Mouse (Mus musculus): ENCODE data around the gene Notch1.

Notch1 gene

GRCm38 (mm10) chr2:26513105-26513745, 3.2 kb downstream of the Notch1 start:
- POLR2A ChIA-PET: interaction anchor here (0.6 to 2.4 kb wide), 8 partner anchors 8 to 215 kb away, joined by 3 to 15 read pairs (median 4); no protein-coding TSS in a partner anchor
- CTCF ChIA-PET: interaction anchor here in 1 of 4 experiments (0.6 kb wide), 1 partner anchor 20 kb away, joined by 3 read pairs; no protein-coding TSS in a partner anchor

GRCm38 (mm10) chr2:26508661-26509060, 7.8 kb downstream of the Notch1 start:
- POLR2A ChIA-PET: interaction anchor here (0.5 to 19.3 kb wide), 50 partner anchors 8 to 1288 kb away, joined by 3 to 207 read pairs (median 4); partner anchors contain the start of genes Agpat2 (in 2 of the 4), Sec16a (in 2 of the 4), Camsap1 (in 1 of the 4) and Gpsm1 (in 1 of the 4)
- CTCF ChIA-PET: interaction anchor here (0.6 to 2.2 kb wide), 8 partner anchors 21 to 183 kb away, joined by 3 to 5 read pairs (median 4); partner anchors contain the start of gene Sec16a (in 1 of the 4)

- ChIA-PET POLR2A (interaction anchor here in 3 of 4 experiments (0.5 to 19.3 kb wide), 80 partner anchors 7 to 1288 kb away, joined by 3 to 207 read pairs (median 4); partner anchors contain the start of genes Notch1 (in 3 of the 3), Agpat2 (in 2 of the 3), Inpp5e (in 2 of the 3) and Sec16a (in 2 of the 3)), CTCF (interaction anchor here (0.7 to 2.2 kb wide), 6 partner anchors 46 to 326 kb away, joined by 3 to 8 read pairs (median 5); partner anchors contain the start of gene Sec16a (in 1 of the 4))
Measured at GRCm38 (mm10) chr2:26507961-26508391, 8.5 kb downstream of the Notch1 start.

- CTCF ChIA-PET: interaction anchor here (0.5 to 2.2 kb wide), 7 partner anchors 46 to 1350 kb away, joined by 3 to 8 read pairs (median 5); no protein-coding TSS in a partner anchor
- POLR2A ChIA-PET: interaction anchor here in 3 of 4 experiments (0.5 to 19.3 kb wide), 78 partner anchors 8 to 1282 kb away, joined by 3 to 207 read pairs (median 4); partner anchors contain the start of genes Notch1 (in 3 of the 3), Agpat2 (in 2 of the 3), Inpp5e (in 2 of the 3) and Sec16a (in 2 of the 3)
Measured at GRCm38 (mm10) chr2:26507481-26507886, 9.0 kb downstream of the Notch1 start.

- ChIA-PET POLR2A (interaction anchor here in 3 of 4 experiments (0.8 to 19.3 kb wide), 56 partner anchors 8 to 671 kb away, joined by 3 to 207 read pairs (median 6); partner anchors contain the start of genes Notch1 (in 3 of the 3), Agpat2 (in 2 of the 3), Inpp5e (in 2 of the 3) and Sec16a (in 2 of the 3)), CTCF (interaction anchor here in 2 of 4 experiments (0.5 to 2.2 kb wide), 3 partner anchors 60 to 1349 kb away, joined by 3 to 5 read pairs (median 3); no protein-coding TSS in a partner anchor)
Measured at GRCm38 (mm10) chr2:26506746-26507280, 9.7 kb downstream of the Notch1 start.

GRCm38 (mm10) chr2:26504772-26505480, 11.5 kb downstream of the Notch1 start:
- ChIA-PET POLR2A (interaction anchor here in 3 of 4 experiments (0.7 to 19.3 kb wide), 61 partner anchors 8 to 521 kb away, joined by 3 to 207 read pairs (median 7); partner anchors contain the start of genes Sec16a (in 3 of the 3), Notch1 (in 2 of the 3), Agpat2 (in 1 of the 3) and Camsap1 (in 1 of the 3)), CTCF (interaction anchor here in 2 of 4 experiments (0.7 to 1.4 kb wide), 5 partner anchors 11 to 151 kb away, joined by 3 to 7 read pairs (median 4); partner anchors contain the start of gene Inpp5e (in 1 of the 2))

GRCm38 (mm10) chr2:26503661-26504575, 12.5 kb downstream of the Notch1 start:
- ChIA-PET CTCF (interaction anchor here (0.5 to 1.4 kb wide), 14 partner anchors 10 to 1340 kb away, joined by 3 to 7 read pairs (median 3); partner anchors contain the start of genes Agpat2 (in 1 of the 4) and Inpp5e (in 1 of the 4)), POLR2A (interaction anchor here (0.6 to 19.3 kb wide), 133 partner anchors 8 to 957 kb away, joined by 3 to 207 read pairs (median 4); partner anchors contain the start of genes Notch1 (in 3 of the 4), Qsox2 (in 3 of the 4), Sec16a (in 3 of the 4) and Dnlz (in 2 of the 4))

GRCm38 (mm10) chr2:26502863-26503631, 13.4 kb downstream of the Notch1 start:
- ChIA-PET CTCF (no interaction called here), POLR2A (interaction anchor here in 3 of 4 experiments (0.8 to 19.3 kb wide), 57 partner anchors 9 to 519 kb away, joined by 3 to 207 read pairs (median 5); partner anchors contain the start of genes Notch1 (in 2 of the 3), Sec16a (in 2 of the 3), Agpat2 (in 1 of the 3) and Camsap1 (in 1 of the 3))

- POLR2A ChIA-PET: interaction anchor here in 3 of 4 experiments (0.8 to 19.3 kb wide), 23 partner anchors 9 to 370 kb away, joined by 3 to 207 read pairs (median 12); partner anchors contain the start of genes Notch1 (in 2 of the 3) and Sec16a (in 2 of the 3)
- CTCF ChIA-PET: no interaction called here
Measured at GRCm38 (mm10) chr2:26502299-26502862, 14.1 kb downstream of the Notch1 start.

GRCm38 (mm10) chr2:26501651-26502141, 14.8 kb downstream of the Notch1 start:
- ChIA-PET POLR2A (interaction anchor here in 3 of 4 experiments (0.5 to 19.3 kb wide), 21 partner anchors 8 to 177 kb away, joined by 3 to 207 read pairs (median 7); partner anchors contain the start of genes Notch1 (in 2 of the 3) and Sec16a (in 2 of the 3)), CTCF (no interaction called here)

GRCm38 (mm10) chr2:26500599-26501370, 15.7 kb downstream of the Notch1 start:
- ChIA-PET POLR2A (interaction anchor here in 3 of 4 experiments (0.5 to 19.3 kb wide), 18 partner anchors 9 to 176 kb away, joined by 3 to 207 read pairs (median 5); partner anchors contain the start of genes Notch1 (in 2 of the 3) and Sec16a (in 2 of the 3)), CTCF (no interaction called here)

GRCm38 (mm10) chr2:26500027-26500598, 16.4 kb downstream of the Notch1 start:
- CTCF ChIA-PET: no interaction called here
- POLR2A ChIA-PET: interaction anchor here in 3 of 4 experiments (0.7 to 19.3 kb wide), 10 partner anchors 9 to 175 kb away, joined by 3 to 207 read pairs (median 4); partner anchors contain the start of gene Sec16a (in 1 of the 3)

GRCm38 (mm10) chr2:26498694-26499093, 17.8 kb downstream of the Notch1 start:
- POLR2A ChIA-PET: interaction anchor here in 3 of 4 experiments (0.6 to 19.3 kb wide), 12 partner anchors 8 to 54 kb away, joined by 3 to 167 read pairs (median 4); partner anchors contain the start of gene Sec16a (in 3 of the 3)

More at GRCm38 (mm10) chr2:26498694-26499093, 17.8 kb downstream of the Notch1 start:
- CTCF ChIA-PET: interaction anchor here in 2 of 4 experiments (0.7 to 0.8 kb wide), 2 partner anchors 90 to 409 kb away, joined by 3 read pairs; partner anchors contain the start of gene Inpp5e (in 1 of the 2)
